Mouse (Mus musculus): ENCODE data around the gene Itga6. TPM values are rescaled to one million over a fixed set of nuclear protein-coding genes. Genes with fewer than 3 reads are reported as not detected.
"Not testable (repeated sequence)": the region's sequence is repeated elsewhere in the genome, so short reads cannot be mapped to it uniquely, and the experiment has no call there.

The Itga6 gene
- total and polyA plus RNA-seq, 2 experiments from 2014 or later = 16.8 to 52.3 TPM

DNA sequence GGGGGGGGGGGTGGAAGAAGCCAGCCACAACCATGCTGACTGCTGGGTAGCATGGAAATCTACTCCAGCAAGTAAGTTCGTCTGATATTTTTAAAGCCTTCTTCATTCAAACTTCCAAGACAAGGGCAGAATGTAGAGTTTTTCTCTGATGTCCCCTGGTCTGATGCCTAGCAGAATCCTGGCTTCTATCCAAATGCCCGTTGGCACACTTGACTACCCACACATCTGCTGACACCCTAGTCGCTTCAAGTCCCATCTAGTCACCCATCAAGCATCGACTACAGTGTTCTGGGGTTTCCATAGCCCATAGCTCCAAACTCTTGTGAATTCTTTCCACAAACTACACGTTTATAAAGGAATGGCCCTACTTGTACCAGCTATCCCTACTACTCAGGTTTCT, 36.5 kb upstream of the Itga6 start:
- no peaks in the 10 kb centered on the region for H3K27me3 ChIP-seq (ENCODE audit: insufficient read depth, low read length)
- DNase-seq (no peak), ATAC-seq (no peak)
- WGBS = 47% methylated on average over 5 of the region's 5 CpGs
- H3K4me2 ChIP-seq (ENCODE audit: low read depth) = no peak overlapping the region
- TF ChIP-seq CTCF (IDR thresholded peaks at IDR 0.05; ENCODE audit: low read depth) = no peak
- no peaks in the 10 kb centered on the region for H3K36me3 ChIP-seq (ENCODE audit: insufficient read depth)
- H3K4me3 ChIP-seq (ENCODE audit: low read depth, low read length) = no peak overlapping the region
- no peak overlapping the region for H3K27ac ChIP-seq (ENCODE audit: low read depth, low read length)
- no peaks in the 10 kb centered on the region for H3K4me1 ChIP-seq (ENCODE audit: insufficient read depth)
- H3K9me3 ChIP-seq (ENCODE audit: low read length) = no peaks in the 10 kb centered on the region
- H3K9ac ChIP-seq = no peak overlapping the region

DNA sequence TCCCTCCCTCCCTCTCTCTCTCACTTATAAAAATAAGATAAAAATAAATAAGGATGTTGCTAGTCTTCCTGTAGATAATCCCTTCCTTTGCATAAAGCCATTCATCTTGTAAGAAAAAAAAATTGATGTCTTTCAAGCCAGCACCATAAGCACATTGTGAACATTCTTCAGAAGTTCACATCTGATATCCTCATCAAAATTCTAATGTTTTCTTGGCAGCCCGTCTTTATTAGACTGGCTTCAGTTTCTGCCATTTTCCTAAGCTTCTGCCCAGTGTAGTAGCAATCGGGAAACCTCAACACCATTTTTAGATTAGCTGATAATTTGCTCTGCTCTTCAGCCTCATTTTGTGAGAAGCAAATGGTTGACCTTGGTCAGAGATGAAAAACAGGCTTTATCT, 33.8 kb upstream of the Itga6 start:
- no peak overlapping the region for H3K4me3 ChIP-seq (ENCODE audit: low read depth, low read length)
- H3K9ac ChIP-seq = no peak overlapping the region
- no peaks in the 10 kb centered on the region for H3K9me3 ChIP-seq (ENCODE audit: low read length)
- no peaks in the 10 kb centered on the region for H3K4me1 ChIP-seq (ENCODE audit: insufficient read depth)
- DNase-seq (no peak), ATAC-seq (no peak)
- TF ChIP-seq CTCF (IDR thresholded peaks at IDR 0.05; ENCODE audit: low read depth) = no peak
- H3K36me3 ChIP-seq (ENCODE audit: insufficient read depth) = no peaks in the 10 kb centered on the region
- no peak overlapping the region for H3K27ac ChIP-seq (ENCODE audit: low read depth, low read length)
- H3K27me3 ChIP-seq (ENCODE audit: insufficient read depth, low read length) = no peaks in the 10 kb centered on the region
- 72% methylated on average over 2 of the region's 2 CpGs for WGBS
- H3K4me2 ChIP-seq (ENCODE audit: low read depth) = no peak overlapping the region

DNA sequence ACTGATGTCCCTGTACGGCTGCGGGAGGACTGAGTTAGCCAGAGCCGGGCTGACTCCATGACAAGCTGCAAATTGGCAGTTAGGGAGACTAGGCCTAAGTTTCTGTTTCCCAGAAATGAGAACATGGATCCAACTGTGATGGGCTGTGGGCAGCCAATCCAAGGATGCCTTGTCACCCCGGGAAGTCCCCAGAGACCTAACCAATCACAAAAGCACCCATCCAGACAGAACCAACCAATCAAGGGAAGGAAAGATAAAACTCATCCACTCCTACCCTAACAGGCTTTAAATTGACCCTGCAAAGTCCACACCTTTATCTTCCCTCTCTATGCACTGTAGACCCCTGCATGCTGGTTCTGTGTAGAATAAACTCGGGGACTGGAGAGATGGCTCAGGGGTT, 31.0 kb upstream of the Itga6 start:
- ATAC-seq (no peak), DNase-seq (no peak)
- H3K27ac ChIP-seq (ENCODE audit: low read depth, low read length) = no peak overlapping the region
- no peak overlapping the region for H3K4me2 ChIP-seq (ENCODE audit: low read depth)
- no peak overlapping the region for H3K4me3 ChIP-seq (ENCODE audit: low read depth, low read length)
- no peaks in the 10 kb centered on the region for H3K9me3 ChIP-seq (ENCODE audit: low read length)
- H3K36me3 ChIP-seq (ENCODE audit: insufficient read depth) = no peaks in the 10 kb centered on the region
- no peak for TF ChIP-seq CTCF (IDR thresholded peaks at IDR 0.05; ENCODE audit: low read depth)
- H3K9ac ChIP-seq = no peak overlapping the region
- H3K27me3 ChIP-seq (ENCODE audit: insufficient read depth, low read length) = no peaks in the 10 kb centered on the region
- 91% methylated on average over 5 of the region's 5 CpGs for WGBS
- H3K4me1 ChIP-seq (ENCODE audit: insufficient read depth) = no peaks in the 10 kb centered on the region

DNA sequence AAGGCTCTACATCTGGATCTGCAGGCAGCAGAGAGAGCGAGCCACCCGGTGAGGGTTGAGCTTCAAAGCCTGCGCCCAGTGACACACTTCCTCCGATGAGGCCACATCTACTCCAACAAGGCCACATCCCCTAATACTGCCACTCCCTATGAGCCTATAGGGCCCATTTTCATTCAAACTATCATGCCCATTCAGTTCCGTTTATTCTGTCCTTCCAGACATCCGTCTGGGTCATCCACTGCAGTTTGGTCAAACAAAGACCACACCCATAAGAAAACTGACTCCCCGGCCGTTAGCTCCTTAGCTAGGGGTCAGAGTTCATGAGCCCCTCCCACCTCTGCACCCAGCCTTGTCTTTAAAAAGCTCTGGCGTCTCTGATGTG, 26.4 kb upstream of the Itga6 start:
- Histone ChIP-seq H3K4me3 (ENCODE audit: low read depth, low read length) (no peak overlapping the region), H3K4me2 (ENCODE audit: low read depth) (no peak overlapping the region), H3K36me3 (ENCODE audit: insufficient read depth) (no peaks in the 10 kb centered on the region), H3K4me1 (ENCODE audit: insufficient read depth) (no peaks in the 10 kb centered on the region), H3K9me3 (ENCODE audit: low read length) (no peaks in the 10 kb centered on the region), H3K27ac (ENCODE audit: low read depth, low read length) (no peak overlapping the region), H3K9ac (no peak overlapping the region), H3K27me3 (ENCODE audit: insufficient read depth, low read length) (no peaks in the 10 kb centered on the region)
- DNase-seq = no peak
- ATAC-seq = no peak
- 48% methylated on average over 9 of the region's 9 CpGs for WGBS
- no peak for TF ChIP-seq CTCF (IDR thresholded peaks at IDR 0.05; ENCODE audit: low read depth)

DNA sequence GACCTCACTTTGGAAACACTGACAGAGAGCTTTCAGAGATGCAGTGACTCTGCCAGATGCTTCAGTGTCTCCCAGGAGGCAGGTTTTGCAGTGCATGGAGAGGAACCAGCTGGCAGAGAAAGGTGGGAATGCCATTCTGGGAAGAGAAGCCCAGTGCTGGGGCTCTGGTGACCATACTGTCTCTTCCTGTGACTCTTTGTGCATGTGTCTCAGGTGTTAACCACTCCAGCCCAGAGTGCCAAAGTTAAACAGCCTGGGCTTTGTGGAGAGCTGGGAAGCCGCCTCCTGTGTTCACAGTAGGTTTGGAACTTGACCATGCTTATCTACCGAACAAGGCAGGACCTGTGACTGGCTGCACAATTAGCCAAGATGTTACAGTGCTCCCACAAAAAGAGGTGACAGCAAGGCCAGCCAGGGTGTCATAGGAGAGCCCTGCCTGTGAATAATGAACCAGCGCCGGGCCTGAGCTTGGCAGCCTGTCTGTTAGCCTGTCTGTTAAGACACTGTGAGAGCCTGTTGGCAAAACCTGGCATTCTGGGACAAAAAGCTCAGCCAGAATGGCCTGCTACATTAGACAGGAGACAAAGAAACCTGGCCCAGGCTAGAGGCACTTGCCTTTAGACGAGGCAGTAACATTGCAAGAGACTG, 25.9 kb upstream of the Itga6 start:
- ATAC-seq (peak; percentile 83), DNase-seq (peak; percentile 57)
- 29% methylated on average over 5 of the region's 5 CpGs for WGBS
- no peak overlapping the region for H3K4me3 ChIP-seq (ENCODE audit: low read depth, low read length)
- no peaks in the 10 kb centered on the region for H3K9me3 ChIP-seq (ENCODE audit: low read length)
- no peak overlapping the region for H3K27ac ChIP-seq (ENCODE audit: low read depth, low read length)
- no peak for TF ChIP-seq CTCF (IDR thresholded peaks at IDR 0.05; ENCODE audit: low read depth)
- no peaks in the 10 kb centered on the region for H3K4me1 ChIP-seq (ENCODE audit: insufficient read depth)
- H3K9ac ChIP-seq = no peak overlapping the region
- no peaks in the 10 kb centered on the region for H3K36me3 ChIP-seq (ENCODE audit: insufficient read depth)
- no peaks in the 10 kb centered on the region for H3K27me3 ChIP-seq (ENCODE audit: insufficient read depth, low read length)
- H3K4me2 ChIP-seq (ENCODE audit: low read depth) = no peak overlapping the region

DNA sequence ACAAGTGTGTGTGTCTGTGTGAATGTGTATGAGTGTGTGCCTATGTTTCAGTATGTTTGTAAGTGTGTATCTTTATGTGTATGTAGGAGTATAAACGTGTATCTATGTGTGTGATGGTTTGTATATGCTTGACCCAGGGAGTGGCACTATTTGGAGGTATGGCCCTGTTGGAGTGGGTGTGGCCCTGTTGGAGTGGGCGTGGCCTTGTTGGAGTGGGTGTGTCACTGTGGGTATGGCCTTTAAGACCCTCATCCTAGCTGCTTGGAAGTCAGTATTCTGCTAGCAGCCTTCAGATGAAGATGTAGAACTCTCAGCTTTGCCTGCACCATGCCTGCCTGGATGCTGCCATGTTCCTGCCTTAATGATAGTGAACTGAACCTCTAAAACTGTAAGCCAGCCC, 24.9 kb upstream of the Itga6 start:
- DNase-seq; H3K9me3 ChIP-seq (ENCODE audit: low read length); H3K4me2 ChIP-seq (ENCODE audit: low read depth); H3K4me1 ChIP-seq (ENCODE audit: insufficient read depth); H3K4me3 ChIP-seq (ENCODE audit: low read depth, low read length); ATAC-seq; H3K36me3 ChIP-seq (ENCODE audit: insufficient read depth); H3K27ac ChIP-seq (ENCODE audit: low read depth, low read length); H3K27me3 ChIP-seq (ENCODE audit: insufficient read depth, low read length); H3K9ac ChIP-seq: not testable (repeated sequence)
- WGBS = 71% methylated on average over 2 of the region's 2 CpGs

DNA sequence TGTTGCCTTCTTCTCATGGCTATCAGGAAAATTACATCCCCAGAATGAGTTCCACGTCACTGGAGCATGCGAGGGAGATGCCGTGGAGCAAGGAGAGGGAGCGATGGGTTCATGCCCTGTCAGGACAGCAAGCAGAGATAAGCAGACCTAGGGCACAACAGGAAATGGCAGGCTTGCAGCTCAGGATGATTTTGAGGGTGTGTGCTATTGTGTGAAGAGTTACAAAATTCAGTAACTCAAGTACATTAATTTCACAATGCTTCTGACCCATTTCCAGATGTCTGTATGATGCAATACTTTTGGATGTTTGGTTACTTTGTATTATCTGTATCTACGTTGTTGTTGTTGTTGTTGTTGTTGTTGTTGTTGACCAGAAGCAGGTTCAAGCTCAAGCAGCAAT, 22.5 kb upstream of the Itga6 start:
- Histone ChIP-seq H3K4me3 (ENCODE audit: low read depth, low read length) (no peak overlapping the region), H3K4me2 (ENCODE audit: low read depth) (no peak overlapping the region), H3K27ac (ENCODE audit: low read depth, low read length) (no peak overlapping the region), H3K4me1 (ENCODE audit: insufficient read depth) (no peaks in the 10 kb centered on the region), H3K9ac (no peak overlapping the region), H3K36me3 (ENCODE audit: insufficient read depth) (no peaks in the 10 kb centered on the region), H3K9me3 (ENCODE audit: low read length) (no peaks in the 10 kb centered on the region), H3K27me3 (ENCODE audit: insufficient read depth, low read length) (no peaks in the 10 kb centered on the region)
- TF ChIP-seq CTCF (IDR thresholded peaks at IDR 0.05; ENCODE audit: low read depth) = no peak
- ATAC-seq (no peak), DNase-seq (no peak)
- 94% methylated on average over 5 of the region's 5 CpGs for WGBS
